Comparison of ENCODE assay signal across 8 mouse cellular contexts in genomic region chr16:65560996-65561962, GRCm38 (mm10). TPM values are rescaled to one million over a fixed set of nuclear protein-coding genes. Genes with fewer than 3 reads are reported as not detected.
DNase-seq lines count a peak whose midpoint lies in the region; ATAC-seq lines count a peak whose summit lies in the region.

No protein-coding gene starts in this region.

- H3K27me3 ChIP-seq in hindbrain, embryonic 12.5 days = no peaks in the 10 kb centered on the region
- no peaks in the 10 kb centered on the region for H3K27me3 ChIP-seq in liver, embryonic 13.5 days

- H3K4me3 ChIP-seq in hindbrain, embryonic 12.5 days = peak overlapping the region; percentile 95
- H3K4me3 ChIP-seq in liver, embryonic 13.5 days (replicated peaks) = peak overlapping the region; percentile 87

- DNase-seq in adrenal gland, adult 2 months = peak; percentile 8
- no peak for DNase-seq in adrenal gland, adult (ENCODE audit: inconsistent age in 2 of 2, low spot score in 1 of 2)
- DNase-seq in thymus, postnatal 14 days = peak; percentile 5
- DNase-seq in thymus, postnatal 36 days = no peak
- no peak for DNase-seq in liver, embryonic 13.5 days
- peak; percentile 23 for DNase-seq in retina, postnatal 1 day
- DNase-seq in left cerebral cortex, adult 11 months (ENCODE audit: low spot score) = no peak

- peak overlapping the region; percentile 89 for H3K4me2 ChIP-seq in hindbrain, embryonic 12.5 days (replicated peaks)
- peak overlapping the region; percentile 85 for H3K4me2 ChIP-seq in liver, embryonic 13.5 days

- H3K36me3 ChIP-seq in hindbrain, embryonic 12.5 days = no peaks in the 10 kb centered on the region
- no peaks in the 10 kb centered on the region for H3K36me3 ChIP-seq in liver, embryonic 13.5 days

- ATAC-seq in hindbrain, embryonic 12.5 days (ENCODE audit: low FRiP score) = 0 out of 2 replicates have a peak, but pooled peaks have one; percentile 32
- no peak for ATAC-seq in liver, embryonic 13.5 days (ENCODE audit: low read depth)

- H3K27ac ChIP-seq in hindbrain, embryonic 12.5 days = 0 out of 2 replicates have a peak overlapping the region, but pooled peaks have one; percentile 12
- H3K27ac ChIP-seq in liver, embryonic 13.5 days = no peak overlapping the region

- H3K4me1 ChIP-seq in hindbrain, embryonic 12.5 days = peaks cover 8% of the 10 kb centered on the region
- H3K4me1 ChIP-seq in liver, embryonic 13.5 days (replicated peaks) = peaks cover 14% of the 10 kb centered on the region

- H3K9ac ChIP-seq in hindbrain, embryonic 12.5 days = peak overlapping the region; percentile 79
- H3K9ac ChIP-seq in liver, embryonic 13.5 days = peak overlapping the region; percentile 84

- 15% methylated on average over 8 of the region's 8 CpGs for WGBS in hindbrain, embryonic 12.5 days
- WGBS in liver, embryonic 13.5 days (ENCODE audit: insufficient replicate concordance) = 11% methylated on average over 8 of the region's 8 CpGs

- H3K9me3 ChIP-seq in hindbrain, embryonic 12.5 days (replicated peaks) = no peaks in the 10 kb centered on the region
- no peaks in the 10 kb centered on the region for H3K9me3 ChIP-seq in liver, embryonic 13.5 days (replicated peaks)

RNA-seq across cellular contexts. Expression of gene Chmp2b, which starts 1.2 kb away (rescaled TPM):
- total RNA-seq in adrenal gland, adult 2 months (2021) = 10 to 100 TPM; 47.6 to 60.1 TPM
- polyA plus RNA-seq in adrenal gland, adult 2 months (2012; rRNA removed) = 42.8 and 45.2 TPM in 2 replicates
- polyA plus RNA-seq in hindbrain, embryonic 12.5 days (2016; fragmentation: Nextera tagmentation; extraction: Ambion mirVana) = 75.5 and 86.1 TPM in 2 replicates
- 18.4 and 22.0 TPM in 2 replicates for polyA plus RNA-seq in liver, embryonic 13.5 days (2015; fragmentation: Nextera tagmentation; extraction: Ambion mirVana)

RNA-seq across cellular contexts. Expression of gene Pou1f1, which starts 41.0 kb away (rescaled TPM):
- not detected for total RNA-seq in adrenal gland, adult 2 months (2021)
- not detected in 2 replicates for polyA plus RNA-seq in adrenal gland, adult 2 months (2012; rRNA removed)
- polyA plus RNA-seq in hindbrain, embryonic 12.5 days (2016; fragmentation: Nextera tagmentation; extraction: Ambion mirVana) = not detected in 2 replicates
- polyA plus RNA-seq in liver, embryonic 13.5 days (2015; fragmentation: Nextera tagmentation; extraction: Ambion mirVana) = not detected in 2 replicates

Comparison
In these comparisons a context has a peak if more than half of its experiments do, and no peak if none do; other contexts are left out.
1. DNase-seq: peak in adrenal gland, adult 2 months (single experiment), thymus, postnatal 14 days (single experiment) and retina, postnatal 1 day (single experiment); none in adrenal gland, adult (0 of 2), thymus, postnatal 36 days (0 of 2), liver, embryonic 13.5 days (single experiment) and left cerebral cortex, adult 11 months (single experiment).